Mouse (Mus musculus): ENCODE data around the gene Slc5a2.
A peak's percentile ranks its signal among the peaks of the same experiment; 100 is the strongest.

Gene Slc5a2

GRCm38 (mm10) chr7:128251946-128252345 is 13.5 kb upstream of the Slc5a2 start:
- no peak for DNase-seq (ENCODE audit: low read depth)

GRCm38 (mm10) chr7:128252609-128253008 is 12.8 kb upstream of the Slc5a2 start:
- peak; percentile 66 for DNase-seq (ENCODE audit: low read depth)

GRCm38 (mm10) chr7:128254978-128255377 is 10.5 kb upstream of the Slc5a2 start:
- DNase-seq (ENCODE audit: low read depth) = no peak

GRCm38 (mm10) chr7:128255757-128256156 is 9.7 kb upstream of the Slc5a2 start:
- no peak for DNase-seq (ENCODE audit: low read depth)

GRCm38 (mm10) chr7:128256783-128257334 is 8.6 kb upstream of the Slc5a2 start:
- no peak for DNase-seq (ENCODE audit: low read depth)

- DNase-seq (ENCODE audit: low read depth) = no peak
Observed at GRCm38 (mm10) chr7:128266056-128266455, 599 bp downstream of the Slc5a2 start.

- DNase-seq (ENCODE audit: low read depth) = no peak
Observed at GRCm38 (mm10) chr7:128267391-128267790, 1.9 kb downstream of the Slc5a2 start.

GRCm38 (mm10) chr7:128267813-128268212 is 2.4 kb downstream of the Slc5a2 start:
- DNase-seq (ENCODE audit: low read depth) = no peak

- no peak for DNase-seq (ENCODE audit: low read depth)
Observed at GRCm38 (mm10) chr7:128270431-128270850, 5.0 kb downstream of the Slc5a2 start.

- no peak for DNase-seq (ENCODE audit: low read depth)
Observed at GRCm38 (mm10) chr7:128271496-128271895, 6.0 kb downstream of the Slc5a2 start.

GRCm38 (mm10) chr7:128276051-128276450 is 10.6 kb downstream of the Slc5a2 start:
- no peak for DNase-seq (ENCODE audit: low read depth)

GRCm38 (mm10) chr7:128279750-128280149 is 14.3 kb downstream of the Slc5a2 start:
- no peak for DNase-seq (ENCODE audit: low read depth)

GRCm38 (mm10) chr7:128281765-128282164 is 16.3 kb downstream of the Slc5a2 start:
- no peak for DNase-seq (ENCODE audit: low read depth)

- DNase-seq (ENCODE audit: low read depth) = no peak
Observed at GRCm38 (mm10) chr7:128282532-128283244, 17.2 kb downstream of the Slc5a2 start.

- no peak for DNase-seq (ENCODE audit: low read depth)
Observed at GRCm38 (mm10) chr7:128284047-128284446, 18.6 kb downstream of the Slc5a2 start.

- no peak for DNase-seq (ENCODE audit: low read depth)
Observed at GRCm38 (mm10) chr7:128285060-128285459, 19.6 kb downstream of the Slc5a2 start.

- DNase-seq (ENCODE audit: low read depth) = peak; percentile 37
Observed at GRCm38 (mm10) chr7:128288923-128289544, 23.6 kb downstream of the Slc5a2 start.

- DNase-seq (ENCODE audit: low read depth) = no peak
Observed at GRCm38 (mm10) chr7:128294785-128295184, 29.3 kb downstream of the Slc5a2 start.

GRCm38 (mm10) chr7:128296514-128296913 is 31.1 kb downstream of the Slc5a2 start:
- DNase-seq (ENCODE audit: low read depth) = no peak

- DNase-seq (ENCODE audit: low read depth) = peak; percentile 31
Observed at GRCm38 (mm10) chr7:128297291-128297616, 31.8 kb downstream of the Slc5a2 start.

- peak; percentile 80 for DNase-seq (ENCODE audit: low read depth)
Observed at GRCm38 (mm10) chr7:128297617-128298480, 32.4 kb downstream of the Slc5a2 start, which contains the start of gene BC017158. Gene BC017158 (minus strand): TSS chr7:128298170.

Measured in naive thymus-derived CD4-positive, alpha-beta T cell, adult 2 months (primary cell).